Mouse (Mus musculus): ENCODE results near the gene Neu1. TPM values are rescaled to one million over a fixed set of nuclear protein-coding genes. Genes with fewer than 3 reads are reported as not detected.
"Not testable (repeated sequence)": the region's sequence is repeated elsewhere in the genome, so short reads cannot be mapped to it uniquely, and the experiment has no call there.

Neu1 gene
- total RNA-seq, 4 experiments from 2014 or later, result 38.3 to 46.8 (median 41.7) TPM

DNA sequence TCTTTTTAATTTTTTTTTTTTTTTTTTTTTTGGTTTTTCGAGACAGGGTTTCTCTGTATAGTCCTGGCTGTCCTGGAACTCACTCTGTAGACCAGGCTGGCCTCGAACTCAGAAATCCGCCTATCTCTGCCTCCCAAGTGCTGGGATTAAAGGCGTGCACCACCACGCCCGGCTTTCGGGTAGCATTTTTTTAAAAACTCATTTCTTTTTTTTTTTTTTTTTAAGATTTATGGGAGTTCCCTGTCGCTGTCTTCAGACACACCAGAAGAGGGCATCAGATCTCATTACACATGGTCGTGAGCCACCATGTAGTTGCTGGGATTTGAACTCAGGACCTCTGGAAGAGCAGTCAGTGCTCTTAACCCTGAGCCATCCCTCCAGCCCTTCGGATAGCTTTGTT lies 29.1 kb upstream of the Neu1 start:
- DNase-seq (ENCODE audit: low spot score in 2 of 2), result not testable (repeated sequence)

DNA sequence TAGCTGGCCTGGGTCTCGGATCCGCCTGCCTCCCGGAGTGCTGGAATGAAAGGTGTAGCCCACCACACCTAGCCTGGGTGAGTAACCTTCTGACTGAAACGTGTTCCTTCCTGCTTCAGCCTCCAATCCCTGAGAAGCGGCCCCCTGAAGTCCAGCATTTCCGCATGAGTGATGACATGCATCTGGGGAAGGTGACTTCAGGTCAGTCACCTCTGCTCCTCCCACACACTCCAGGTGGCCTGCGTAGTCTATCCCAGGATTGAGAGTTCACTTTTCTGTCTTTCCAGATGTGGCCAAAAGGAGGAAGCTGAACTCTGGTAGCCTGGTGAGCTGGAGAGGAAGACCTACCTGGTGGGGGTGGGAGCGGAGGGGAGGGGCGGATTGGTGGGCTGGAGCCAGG lies 28.2 kb upstream of the Neu1 start:
- DNase-seq (ENCODE audit: low spot score in 2 of 2), result no peak

DNA sequence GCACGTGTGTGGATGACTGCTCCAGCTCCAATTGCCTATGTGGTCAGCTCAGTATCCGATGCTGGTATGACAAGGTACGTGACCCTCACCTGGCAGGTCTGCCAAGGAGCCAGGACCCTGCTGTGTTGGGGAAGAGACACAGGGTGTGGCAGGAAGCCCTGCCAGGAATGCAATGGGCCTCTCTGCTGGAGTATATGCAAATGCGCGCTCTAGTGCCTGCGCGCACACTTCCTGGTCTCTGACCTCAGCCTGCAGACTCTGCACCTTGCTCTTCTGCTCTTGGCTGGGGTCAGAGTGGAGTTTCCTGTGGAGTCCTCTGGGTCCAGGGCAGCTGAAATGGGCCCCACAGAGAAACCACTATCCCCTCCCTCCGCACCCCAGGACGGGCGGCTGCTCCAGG lies 20.1 kb upstream of the Neu1 start:
- DNase-seq (ENCODE audit: low spot score in 2 of 2), result no peak

DNA sequence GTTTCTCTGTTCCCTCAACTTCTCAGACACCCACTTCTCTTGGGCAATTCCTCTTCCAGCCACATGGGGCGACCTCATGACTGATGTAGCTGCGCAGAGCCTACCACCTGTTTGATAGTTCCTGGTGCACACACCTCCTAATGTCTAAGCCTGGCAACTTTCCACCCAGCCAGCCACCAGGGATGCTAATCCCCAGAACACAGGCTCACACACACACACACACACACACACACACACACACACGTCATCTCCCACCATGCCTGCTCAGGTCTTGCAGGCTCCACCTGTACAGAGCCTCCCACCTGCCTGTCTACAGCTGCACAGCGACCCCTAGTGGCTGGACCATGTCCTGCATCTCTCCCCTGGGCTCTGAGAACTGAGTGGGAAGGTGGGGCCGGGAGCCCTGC lies 19.1 kb upstream of the Neu1 start:
- DNase-seq (ENCODE audit: low spot score in 2 of 2), result peak in 1 of 2 experiments; percentile 58

DNA sequence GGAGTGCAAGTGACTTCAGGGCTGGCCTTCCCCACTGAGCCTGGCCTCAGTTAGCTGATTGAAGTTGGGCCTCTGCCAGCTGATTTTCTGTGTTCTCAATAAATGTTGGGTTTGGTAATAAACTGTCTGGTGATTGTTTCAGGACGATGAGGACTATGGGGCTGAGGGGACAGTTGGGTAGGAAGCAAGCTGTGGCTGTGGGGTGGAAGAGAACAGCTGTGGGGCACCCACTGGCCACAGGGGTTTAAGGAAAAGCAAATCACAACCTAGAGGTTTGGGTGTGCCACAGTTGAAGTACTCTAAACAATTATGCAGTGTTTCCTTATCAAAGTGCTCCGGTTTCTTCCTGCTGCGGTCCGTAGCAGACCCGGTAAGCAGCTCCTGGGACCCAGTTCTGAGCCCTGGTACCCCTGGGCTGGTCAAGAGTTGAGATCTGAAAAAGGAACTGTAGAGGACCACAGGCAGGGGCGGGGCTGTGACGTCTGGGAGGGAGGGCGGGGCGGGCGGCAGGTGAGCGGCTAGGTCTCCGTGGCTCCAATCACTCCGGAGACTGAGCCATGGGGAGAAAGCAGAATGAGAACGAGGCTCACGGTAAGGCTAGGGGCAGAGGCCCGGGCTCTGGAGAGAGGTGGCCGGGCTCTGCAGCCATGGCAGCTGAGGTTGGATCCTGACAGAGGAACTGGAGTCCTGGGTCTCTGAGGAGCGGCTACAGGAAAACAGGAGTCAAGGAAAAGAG lies 17.0 kb upstream of the Neu1 start, which contains the start of gene Slc44a4:
Gene Slc44a4, plus strand, starts transcription at position 537 of the 736 bp plus-strand sequence.
- no peak for DNase-seq (ENCODE audit: low spot score in 2 of 2)

DNA sequence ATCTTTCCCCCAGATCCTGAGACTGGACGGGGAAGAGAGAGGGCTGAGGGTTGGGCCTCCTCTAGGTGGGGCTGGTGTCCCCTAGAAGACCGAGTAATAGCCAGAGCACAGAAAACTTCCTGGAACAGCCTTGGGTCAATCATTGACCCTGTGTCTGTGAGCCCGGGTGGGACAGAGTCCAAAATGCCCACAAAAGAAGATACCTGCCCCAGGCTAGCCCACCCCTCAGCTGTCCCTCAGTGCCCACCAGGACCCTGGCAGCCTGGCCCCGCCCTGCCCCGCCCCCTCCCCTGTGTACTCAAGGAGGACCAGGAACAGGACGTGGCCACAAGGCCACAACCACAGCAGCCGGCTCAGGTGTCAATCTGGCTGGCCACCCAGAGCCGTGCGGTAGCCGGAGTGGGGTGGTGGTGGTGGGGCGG lies 15.6 kb upstream of the Neu1 start:
- DNase-seq (ENCODE audit: low spot score in 2 of 2), result no peak

DNA sequence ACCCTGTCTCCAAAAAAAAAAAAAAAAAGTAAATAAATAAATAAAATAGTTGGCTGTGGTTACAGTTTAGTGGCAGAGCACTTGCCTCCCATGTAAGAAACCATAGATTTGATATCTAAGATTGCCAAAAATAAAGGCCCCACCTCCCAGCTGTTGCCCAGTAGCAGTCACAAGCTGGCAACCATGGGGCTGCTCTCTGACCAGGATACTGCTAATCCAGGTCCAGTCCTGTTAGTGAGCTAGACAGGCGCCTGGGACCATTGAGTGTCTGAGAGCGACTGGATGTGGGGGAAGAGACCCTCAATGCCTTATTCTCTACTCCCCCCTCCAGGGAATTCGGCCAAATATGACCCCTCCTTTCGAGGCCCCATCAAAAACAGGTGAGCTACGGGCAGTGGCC lies 14.7 kb upstream of the Neu1 start:
- DNase-seq (ENCODE audit: low spot score in 2 of 2), result no peak

DNA sequence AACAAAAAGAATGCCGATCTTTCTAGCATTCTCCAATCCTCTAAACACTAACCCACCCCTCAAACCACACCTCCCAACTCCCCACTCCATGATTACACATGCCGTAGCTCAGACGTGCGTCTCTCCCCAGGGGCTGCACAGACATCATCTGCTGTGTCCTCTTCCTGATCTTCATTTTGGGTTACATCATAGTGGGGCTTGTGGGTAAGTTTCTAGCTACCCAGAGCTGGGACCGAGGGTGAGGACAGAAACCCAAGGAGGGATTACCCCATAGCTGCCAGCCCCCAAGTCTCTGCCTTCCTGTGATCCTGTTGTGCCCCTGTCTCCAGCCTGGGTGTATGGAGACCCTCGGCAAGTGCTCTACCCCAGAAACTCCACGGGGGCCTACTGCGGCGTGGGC lies 13.9 kb upstream of the Neu1 start:
- DNase-seq (ENCODE audit: low spot score in 2 of 2), result no peak

DNA sequence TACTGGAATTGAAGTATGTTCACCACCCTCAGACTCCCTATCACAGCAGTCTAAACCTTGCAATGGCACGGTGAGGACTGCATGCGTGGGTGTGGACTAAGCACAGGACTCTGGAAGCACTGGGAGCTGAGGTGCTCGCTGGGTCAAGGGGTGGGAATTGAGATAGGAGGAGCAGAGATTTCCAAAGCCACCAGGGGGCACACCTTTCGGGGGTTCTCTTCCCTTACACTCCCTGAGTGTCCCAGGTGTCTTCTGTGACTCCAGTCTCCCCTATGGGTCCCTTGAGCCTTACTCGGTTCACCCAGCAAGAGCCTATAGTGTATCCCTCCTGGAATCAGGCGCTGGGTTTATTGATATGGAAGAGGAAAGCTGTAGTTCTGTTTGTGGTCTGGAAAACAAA lies 8.1 kb upstream of the Neu1 start:
- no peak for DNase-seq (ENCODE audit: low spot score in 2 of 2)

DNA sequence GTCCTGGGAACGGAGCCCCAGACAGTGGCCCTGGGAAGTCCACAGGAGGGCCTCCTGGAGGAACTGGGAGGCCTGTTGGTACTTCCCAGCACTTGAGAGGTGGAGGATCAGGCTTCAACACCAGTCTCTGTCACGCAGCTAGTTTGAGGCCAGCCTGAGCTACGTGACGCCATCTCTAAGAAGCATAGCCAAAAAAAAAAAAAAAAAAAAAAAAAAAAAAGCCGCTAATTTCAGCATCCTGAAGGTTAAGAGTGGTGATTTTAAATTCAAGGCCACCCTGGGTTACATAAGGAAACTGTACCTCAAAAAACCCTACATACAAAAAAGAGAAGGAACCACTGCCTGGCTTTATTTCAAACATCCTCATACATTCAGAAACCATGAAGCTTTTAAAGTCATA lies 6.8 kb upstream of the Neu1 start:
- DNase-seq (ENCODE audit: low spot score in 2 of 2), result no peak

DNA sequence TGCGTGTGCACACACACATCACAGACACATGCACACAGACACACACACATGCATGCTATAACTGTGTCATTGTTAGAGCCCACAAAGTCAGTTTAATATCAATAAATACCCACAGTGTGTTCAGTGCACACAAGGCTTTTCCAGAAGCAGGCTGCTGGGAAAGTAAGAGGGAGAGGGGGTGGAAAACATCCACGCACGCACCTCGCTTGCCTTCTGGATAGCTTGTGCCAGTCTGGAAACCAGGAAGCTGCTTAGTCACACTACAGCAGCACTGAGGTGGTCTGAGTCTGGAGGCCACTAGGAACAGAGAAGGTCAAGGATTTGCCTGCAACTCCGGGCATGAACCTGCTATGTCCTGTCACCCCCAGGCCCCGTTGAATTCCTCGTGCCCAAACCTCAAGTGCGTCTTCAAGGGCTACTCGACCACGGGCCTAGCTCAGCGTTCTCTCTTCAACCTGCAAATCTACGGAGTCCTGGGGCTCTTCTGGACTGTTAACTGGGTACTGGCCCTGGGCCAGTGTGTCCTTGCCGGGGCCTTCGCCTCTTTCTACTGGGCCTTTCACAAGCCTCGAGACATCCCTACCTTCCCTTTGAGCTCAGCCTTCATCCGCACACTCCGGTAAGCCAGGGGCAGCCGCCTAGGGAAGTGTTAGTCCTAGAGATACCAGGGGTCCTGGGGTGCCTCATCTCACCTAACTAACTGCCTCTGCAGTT lies 3.6 kb upstream of the Neu1 start:
- DNase-seq (ENCODE audit: low spot score in 2 of 2), result peak in 1 of 2 experiments; percentile 32

DNA sequence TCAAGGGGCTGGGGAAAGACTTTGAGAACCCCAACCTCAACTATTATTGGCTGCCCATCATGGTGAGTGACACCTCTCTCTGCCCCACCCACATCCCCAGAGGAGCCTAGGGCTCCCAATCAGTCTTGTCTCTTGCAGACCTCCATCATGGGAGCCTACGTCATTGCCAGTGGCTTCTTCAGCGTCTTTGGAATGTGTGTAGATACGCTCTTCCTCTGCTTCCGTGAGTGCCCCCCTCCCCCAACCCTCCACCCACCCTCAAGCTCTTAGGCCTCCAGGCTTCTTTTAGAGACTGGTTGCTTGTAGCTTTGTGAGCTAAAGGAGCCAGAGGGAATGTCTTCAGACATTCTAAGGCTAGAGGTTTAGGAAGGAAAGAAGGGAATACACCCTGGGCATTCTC lies 2.2 kb upstream of the Neu1 start:
- DNase-seq (ENCODE audit: low spot score in 2 of 2), result no peak

DNA sequence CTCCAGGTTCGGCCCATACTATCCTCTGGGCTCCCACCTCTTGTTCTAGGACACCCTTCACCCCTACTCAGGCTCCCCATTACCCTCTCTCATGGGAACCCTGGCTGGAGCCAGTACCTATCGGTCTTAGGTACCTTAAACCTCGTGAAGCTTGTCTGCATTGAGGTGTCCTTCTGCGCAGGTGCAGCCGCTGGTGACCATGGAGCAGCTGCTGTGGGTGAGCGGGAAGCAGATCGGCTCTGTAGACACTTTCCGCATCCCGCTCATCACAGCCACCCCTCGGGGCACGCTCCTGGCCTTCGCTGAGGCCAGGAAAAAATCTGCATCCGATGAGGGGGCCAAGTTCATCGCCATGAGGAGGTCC lies 664 bp downstream of the Neu1 start:
- peak in 1 of 2 experiments; percentile 32 for DNase-seq (ENCODE audit: low spot score in 2 of 2)

DNA sequence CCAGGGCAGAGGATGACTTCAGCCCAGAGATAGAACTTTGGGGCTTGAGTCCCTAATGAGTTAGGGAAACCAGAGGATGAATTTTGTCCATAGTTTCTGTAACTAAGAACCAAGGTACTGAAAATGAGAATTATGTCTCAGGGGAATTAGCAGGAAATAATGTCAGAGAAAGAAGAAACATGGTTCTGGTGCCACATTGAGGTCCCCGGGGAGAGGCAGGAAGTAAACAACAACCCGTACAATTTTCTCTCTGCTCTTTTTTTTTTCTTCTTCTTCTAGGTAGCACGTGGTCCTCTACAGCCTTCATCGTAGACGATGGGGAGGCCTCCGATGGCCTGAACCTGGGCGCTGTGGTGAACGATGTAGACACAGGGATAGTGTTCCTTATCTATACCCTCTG lies 1.2 kb downstream of the Neu1 start:
- DNase-seq (ENCODE audit: low spot score in 2 of 2), result no peak

DNA sequence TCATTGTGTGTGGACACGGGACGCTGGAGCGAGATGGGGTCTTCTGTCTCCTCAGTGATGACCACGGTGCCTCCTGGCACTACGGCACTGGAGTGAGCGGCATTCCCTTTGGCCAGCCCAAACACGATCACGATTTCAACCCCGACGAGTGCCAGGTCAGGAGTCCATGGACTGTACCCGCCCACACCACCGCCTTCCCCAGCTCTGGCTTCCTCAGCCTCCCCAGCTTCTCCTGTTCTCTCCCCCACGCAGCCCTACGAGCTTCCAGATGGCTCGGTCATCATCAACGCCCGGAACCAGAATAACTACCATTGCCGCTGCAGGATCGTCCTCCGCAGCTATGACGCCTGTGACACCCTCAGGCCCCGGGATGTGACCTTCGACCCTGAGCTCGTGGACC lies 3.0 kb downstream of the Neu1 start:
- DNase-seq (ENCODE audit: low spot score in 2 of 2), result no peak

DNA sequence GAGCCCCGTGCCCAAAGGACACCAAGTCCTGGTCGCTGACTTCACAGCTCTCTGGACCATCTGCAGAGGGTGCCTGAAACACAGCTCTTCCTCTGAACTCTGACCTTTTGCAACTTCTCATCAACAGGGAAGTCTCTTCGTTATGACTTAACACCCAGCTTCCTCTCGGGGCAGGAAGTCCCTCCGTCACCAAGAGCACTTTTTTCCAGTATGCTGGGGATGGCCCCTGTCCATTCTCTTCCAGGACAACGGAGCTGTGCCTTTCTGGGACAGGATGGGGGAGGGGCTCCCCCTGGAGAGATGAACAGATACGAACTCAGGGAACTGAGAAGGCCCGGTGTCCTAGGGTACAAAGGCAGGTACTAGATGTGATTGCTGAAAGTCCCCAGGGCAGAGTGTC lies 3.8 kb downstream of the Neu1 start:
- no peak for DNase-seq (ENCODE audit: low spot score in 2 of 2)

DNA sequence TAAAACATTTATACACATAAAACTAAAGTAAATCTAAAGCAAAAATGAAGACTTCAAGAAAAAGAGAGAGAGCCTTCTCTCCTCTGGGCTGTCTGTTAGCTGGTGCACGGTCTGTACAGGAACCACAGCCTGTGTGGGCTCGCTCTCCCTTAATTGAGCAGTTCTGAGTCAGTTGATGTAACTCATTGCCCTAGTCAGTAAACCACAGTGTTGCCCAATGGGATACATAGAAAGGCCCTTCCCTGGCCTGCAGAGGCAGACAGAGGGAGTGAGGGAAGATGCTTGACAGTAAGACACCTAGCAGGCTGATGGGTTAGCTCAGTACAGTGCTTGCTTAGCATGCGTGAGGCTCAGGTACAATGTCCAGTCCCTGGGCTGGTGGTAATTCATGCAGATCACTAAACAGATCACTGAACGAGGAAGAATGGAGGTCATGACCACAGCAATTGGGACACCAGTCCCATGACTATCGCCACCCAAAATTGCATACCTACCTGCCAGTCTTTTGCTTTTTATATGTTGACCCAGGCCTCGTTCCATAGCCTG lies 7.0 kb downstream of the Neu1 start:
- no peak for DNase-seq (ENCODE audit: low spot score in 2 of 2)

DNA sequence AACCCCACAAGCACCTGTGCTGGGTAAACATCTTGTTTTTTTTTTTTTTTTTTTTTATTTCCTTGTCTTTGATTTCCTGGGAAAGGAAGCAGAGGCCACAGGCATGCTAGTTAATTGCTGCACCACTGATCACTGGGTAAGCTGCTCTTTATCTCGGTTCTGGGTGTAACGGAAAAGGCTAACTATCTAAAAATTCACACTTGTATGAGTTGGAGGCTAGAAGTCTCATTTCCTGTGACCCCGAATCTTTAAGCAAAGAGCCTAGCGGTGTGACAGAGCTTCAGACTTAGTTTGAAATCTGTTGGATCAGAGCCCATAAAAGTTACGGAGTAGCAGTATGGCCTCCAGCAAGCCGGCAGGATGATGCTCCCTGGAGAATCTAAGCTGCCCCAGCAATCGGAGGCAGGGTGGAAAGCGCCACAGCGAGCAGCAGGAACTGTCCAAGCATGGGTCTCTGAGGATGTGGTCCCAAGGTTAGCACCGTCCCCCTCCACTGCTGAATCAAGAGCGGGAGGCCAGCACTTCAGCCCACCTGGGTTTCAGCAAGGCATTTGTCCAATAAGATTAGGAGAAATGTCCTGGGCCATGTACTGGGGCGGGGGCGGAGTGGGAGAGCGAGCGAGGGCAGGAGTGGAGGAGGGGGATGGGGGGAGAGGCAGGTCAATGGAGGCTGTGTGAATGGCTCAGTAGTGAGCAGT lies 10.4 kb downstream of the Neu1 start:
- no peak for DNase-seq (ENCODE audit: low spot score in 2 of 2)

DNA sequence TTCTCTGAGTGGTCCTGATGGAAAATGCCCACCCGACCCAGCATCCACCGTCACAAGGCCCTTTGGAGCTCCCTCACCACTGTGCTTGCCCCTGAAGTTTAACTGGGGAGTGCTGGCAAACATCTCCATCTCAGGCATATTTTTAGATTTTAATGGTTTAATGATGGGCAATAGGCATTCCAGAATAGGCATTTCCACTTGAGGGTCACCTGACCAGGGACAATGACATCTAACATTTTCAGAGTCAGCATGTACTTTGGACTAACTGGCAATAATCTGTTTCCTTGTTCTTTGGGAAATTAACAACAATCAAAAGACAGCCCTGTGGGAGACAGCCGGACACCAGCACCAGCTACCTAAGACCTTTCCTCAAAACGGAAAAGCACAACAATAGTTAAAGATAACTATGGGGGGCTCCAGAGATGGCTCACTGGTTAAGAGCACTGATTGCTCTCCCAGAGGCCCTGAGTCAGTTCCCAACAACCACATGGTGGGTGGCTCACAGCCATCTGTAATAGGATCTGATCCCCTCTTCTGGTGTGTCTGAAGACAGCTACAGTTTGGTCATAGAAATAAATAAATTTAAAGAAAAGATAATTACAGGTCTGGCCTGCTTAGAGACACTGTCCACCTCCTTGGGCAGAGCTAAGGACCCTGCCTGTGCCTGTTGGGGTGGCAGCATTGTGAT lies 12.2 kb downstream of the Neu1 start:
- DNase-seq (ENCODE audit: low spot score in 2 of 2), result no peak

DNA sequence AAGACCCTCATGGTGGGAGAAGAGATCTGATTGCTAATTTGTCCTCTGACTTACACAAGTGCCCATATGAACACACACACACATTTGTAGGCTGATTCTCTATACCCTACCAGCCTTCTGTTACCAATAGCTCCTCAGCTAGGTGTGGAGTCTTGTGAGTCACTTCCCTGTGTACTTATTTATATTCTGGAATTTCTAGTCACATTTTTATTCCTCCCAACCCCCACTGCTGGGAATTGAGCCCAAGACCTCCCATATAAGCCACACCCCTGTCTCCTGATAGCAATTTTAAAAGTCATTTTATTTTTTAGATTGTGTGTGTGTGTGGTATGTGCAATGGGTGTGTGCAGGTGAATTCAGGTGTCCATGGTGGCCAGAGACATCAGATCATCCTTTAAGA lies 13.3 kb downstream of the Neu1 start:
- DNase-seq (ENCODE audit: low spot score in 2 of 2), result no peak

DNA sequence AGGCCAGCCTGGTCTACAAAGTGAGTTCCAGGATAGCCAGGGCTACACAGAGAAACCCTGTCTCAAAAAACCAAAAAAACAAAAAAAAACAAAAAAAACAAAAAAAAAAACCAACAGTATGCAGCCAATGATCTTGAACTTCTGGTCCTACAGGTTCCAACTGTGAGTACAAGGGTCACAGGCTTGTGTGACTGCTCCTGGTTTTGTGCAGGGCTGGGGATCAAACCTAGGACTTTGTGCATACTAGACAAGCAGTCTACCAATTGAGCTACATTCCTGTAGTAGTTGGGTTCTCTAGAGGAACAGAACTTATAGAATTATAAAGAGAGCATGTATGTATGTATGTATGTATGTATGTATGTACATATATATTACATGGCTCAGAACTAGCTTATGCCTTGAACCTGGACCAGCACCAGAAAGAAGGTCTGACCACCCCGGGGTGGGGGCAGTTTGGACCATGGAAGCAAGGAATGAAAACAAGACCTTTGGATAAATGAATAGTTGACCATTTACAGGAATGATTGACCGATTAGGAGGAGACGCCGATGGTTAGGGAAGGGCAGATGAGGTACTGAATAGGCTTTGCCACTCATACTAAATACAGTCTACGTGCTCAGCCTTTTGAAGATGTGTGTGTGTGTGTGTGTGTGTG lies 15.6 kb downstream of the Neu1 start:
- DNase-seq (ENCODE audit: low spot score in 2 of 2), result no peak

Measured in layer of hippocampus, adult 8-10 months (tissue).